In genomic region chr2:35199971-35200897, GRCm38 (mm10) we compare ENCODE assay signal across 8 mouse cellular contexts. TPM values are rescaled to one million over a fixed set of nuclear protein-coding genes. Genes with fewer than 3 reads are reported as not detected.
DNase-seq lines count a peak whose midpoint lies in the region; ATAC-seq and TF ChIP-seq lines count a peak whose summit lies in the region.

No protein-coding gene starts in this region.

- peak overlapping the region; percentile 97 for H3K4me3 ChIP-seq in G1E (ENCODE audit: low read depth, low read length)
- peak overlapping the region; percentile 100 for H3K4me3 ChIP-seq in forebrain, embryonic 10.5 days

- DNase-seq in G1E (ENCODE audit: low spot score), result peak; percentile 66
- peak; percentile 31 for DNase-seq in brain, adult 2 months (ENCODE audit: low read depth, low spot score)
- DNase-seq in forebrain, embryonic 10.5 days (ENCODE audit: extremely low spot score, low spot score), result peak; percentile 38
- DNase-seq in heart, postnatal 25 days (ENCODE audit: low spot score), result peak; percentile 15
- DNase-seq in layer of hippocampus, adult 9-11 months, result peak; percentile 39
- DNase-seq in lung, postnatal 10 days, result peak; percentile 52
- peak; percentile 64 to 66 for DNase-seq in right cerebral cortex, postnatal 10 days (ENCODE audit: low spot score in 2 of 2)
- DNase-seq in T-cell, adult 2 months (ENCODE audit: low spot score), result no peak

- intact Hi-C loops in heart, postnatal 25 days (cut with DNase I), result loop anchor here (5.0 kb wide), 1 partner anchor 137 kb away; the partner anchor contains the start of gene Stom

- H3K27me3 ChIP-seq in G1E (ENCODE audit: insufficient read depth, low read length), result no peaks in the 10 kb centered on the region
- no peaks in the 10 kb centered on the region for H3K27me3 ChIP-seq in forebrain, embryonic 10.5 days (ENCODE audit: poor library complexity, severe bottlenecking)

- WGBS in forebrain, embryonic 10.5 days, result 2% methylated on average over 90 of the region's 90 CpGs

- no peak for ATAC-seq in G1E (ENCODE audit: extremely low read depth, insufficient number of reproducible peaks, low FRiP score, poor library complexity, severe bottlenecking)

- H3K36me3 ChIP-seq in G1E (replicated peaks), result peaks cover 11% of the 10 kb centered on the region
- peaks cover 21% of the 10 kb centered on the region for H3K36me3 ChIP-seq in forebrain, embryonic 10.5 days (replicated peaks)

- peaks cover 52% of the 10 kb centered on the region for H3K4me1 ChIP-seq in G1E (ENCODE audit: insufficient read depth, low read depth, low read length)
- peaks cover 28% of the 10 kb centered on the region for H3K4me1 ChIP-seq in forebrain, embryonic 10.5 days

- peak overlapping the region; percentile 99 for H3K27ac ChIP-seq in forebrain, embryonic 10.5 days

- H3K9me3 ChIP-seq in G1E (replicated peaks), result no peaks in the 10 kb centered on the region
- no peaks in the 10 kb centered on the region for H3K9me3 ChIP-seq in forebrain, embryonic 10.5 days

- TF ChIP-seq CTCF in G1E (IDR thresholded peaks at IDR 0.05; ENCODE audit: low read depth, low read length), result no peak

RNA-seq across cellular contexts. Expression of gene Rab14, which starts 0.7 kb away (rescaled TPM):
- total RNA-seq in G1E (2014; fragmentation: Nextera tagmentation) (186 and 192 TPM in 2 replicates), G1E (2017) (121 and 127 TPM in 2 replicates)
- 1,231 and 1,479 TPM in 2 replicates for polyA plus RNA-seq in G1E (2012)
- polyA plus RNA-seq in forebrain, embryonic 10.5 days (2016; fragmentation: Nextera tagmentation; extraction: Ambion mirVana), result 254 and 258 TPM in 2 replicates
- total RNA-seq in heart, postnatal 25 days (2021), result 100 to 1,000 TPM; 117 to 136 TPM

RNA-seq across cellular contexts. Expression of gene Gsn, which starts 55.9 kb away (rescaled TPM):
- 6.0 and 11.1 TPM in 2 replicates for total RNA-seq in G1E (2014; fragmentation: Nextera tagmentation)
- 22.3 and 24.5 TPM in 2 replicates for total RNA-seq in G1E (2017)
- 14.8 and 18.3 TPM in 2 replicates for polyA plus RNA-seq in G1E (2012)
- 14.6 and 15.5 TPM in 2 replicates for polyA plus RNA-seq in forebrain, embryonic 10.5 days (2016; fragmentation: Nextera tagmentation; extraction: Ambion mirVana)
- 100 to 1,000 TPM; 860 to 960 TPM for total RNA-seq in heart, postnatal 25 days (2021)

Comparison
In these comparisons a context has a peak if more than half of its experiments do, and no peak if none do; other contexts are left out.
1. RNA of gene Gsn, which starts 55.9 kb away (total RNA-seq): 860 to 960 TPM in heart, postnatal 25 days; 6.0 to 24.5 TPM in G1E; every median in the first group is over 10 times any median in the second.